Mouse (Mus musculus): ENCODE results near the gene Wasf2.

Wasf2 gene

GRCm38 (mm10) chr4:133175998-133176760, 45.9 kb downstream of the Wasf2 start:
- no peak for DNase-seq (ENCODE audit: low spot score)

- DNase-seq (ENCODE audit: low spot score) = no peak
Observed at GRCm38 (mm10) chr4:133176761-133177403, 46.6 kb downstream of the Wasf2 start.

GRCm38 (mm10) chr4:133178305-133178704, 48.0 kb downstream of the Wasf2 start:
- peak; percentile 16 for DNase-seq (ENCODE audit: low spot score)

- no peak for DNase-seq (ENCODE audit: low spot score)
Observed at GRCm38 (mm10) chr4:133179258-133179657, 49.0 kb downstream of the Wasf2 start.

GRCm38 (mm10) chr4:133182439-133183033, 52.2 kb downstream of the Wasf2 start:
- no peak for DNase-seq (ENCODE audit: low spot score)

- no peak for DNase-seq (ENCODE audit: low spot score)
Observed at GRCm38 (mm10) chr4:133184031-133184897, 54.0 kb downstream of the Wasf2 start.

GRCm38 (mm10) chr4:133184898-133185665, 54.8 kb downstream of the Wasf2 start:
- no peak for DNase-seq (ENCODE audit: low spot score)

GRCm38 (mm10) chr4:133185893-133186292, 55.6 kb downstream of the Wasf2 start:
- DNase-seq (ENCODE audit: low spot score) = no peak

- DNase-seq (ENCODE audit: low spot score) = no peak
Observed at GRCm38 (mm10) chr4:133186856-133187255, 56.6 kb downstream of the Wasf2 start.

GRCm38 (mm10) chr4:133189396-133189795, 59.1 kb downstream of the Wasf2 start:
- DNase-seq (ENCODE audit: low spot score) = no peak

GRCm38 (mm10) chr4:133194482-133194881, 64.2 kb downstream of the Wasf2 start:
- DNase-seq (ENCODE audit: low spot score) = no peak

- DNase-seq (ENCODE audit: low spot score) = no peak
Observed at GRCm38 (mm10) chr4:133195014-133195413, 64.7 kb downstream of the Wasf2 start.

GRCm38 (mm10) chr4:133196136-133196535, 65.8 kb downstream of the Wasf2 start:
- DNase-seq (ENCODE audit: low spot score) = no peak

GRCm38 (mm10) chr4:133196852-133197251, 66.5 kb downstream of the Wasf2 start:
- no peak for DNase-seq (ENCODE audit: low spot score)

- no peak for DNase-seq (ENCODE audit: low spot score)
Observed at GRCm38 (mm10) chr4:133197355-133197754, 67.0 kb downstream of the Wasf2 start.

- no peak for DNase-seq (ENCODE audit: low spot score)
Observed at GRCm38 (mm10) chr4:133197801-133198286, 67.5 kb downstream of the Wasf2 start.

- no peak for DNase-seq (ENCODE audit: low spot score)
Observed at GRCm38 (mm10) chr4:133198337-133199180, 68.3 kb downstream of the Wasf2 start.

GRCm38 (mm10) chr4:133199743-133200142, 69.4 kb downstream of the Wasf2 start:
- DNase-seq (ENCODE audit: low spot score) = no peak

GRCm38 (mm10) chr4:133200343-133200742, 70.0 kb downstream of the Wasf2 start:
- DNase-seq (ENCODE audit: low spot score) = no peak

Measured in c-Kit-positive CD71-positive TER-119-positive erythroid progenitor cells, embryonic 14.5 days (primary cell).